Mouse (Mus musculus) kidney, adult 2 months (tissue): ENCODE measurements at regions not wholly inside any gene's neighbourhood (a gene's known extent, or its start where the extent isn't known, plus 50 kb on each side); places are given as distances from the start of the nearest gene placed in this dataset.

ENCODE experiments used
- CTCF ChIP-seq: fragments of 200-500 bp; conservative IDR thresholded peaks from 2 replicates; pipeline ENCODE4 v1.5.1; 2011; ENCODE audit warnings: low read depth, mild to moderate bottlenecking, control low read depth, low read length, moderate library complexity, mixed read lengths; ENCODE audit not compliant: insufficient read depth, insufficient read length
- POLR2A ChIP-seq: fragments of 200-500 bp; IDR thresholded peaks from one replicate; pipeline ENCODE4 v1.6.1; 2011; ENCODE audit warnings: low read depth, low read length, control low read depth

- no peak for TF ChIP-seq POLR2A
- no peak for TF ChIP-seq CTCF
Measured at GRCm38 (mm10) chr9:50181360-50181759, 163.4 kb downstream of the Rpl10-ps3 start.
